Mouse (Mus musculus): ENCODE measurements around the gene Cacna1e.

The Cacna1e gene

GRCm38 (mm10) chr1:154498821-154499220, 385.5 kb downstream of the Cacna1e start:
- DNase-seq = no peak

GRCm38 (mm10) chr1:154491071-154491470, 393.2 kb downstream of the Cacna1e start:
- peak; percentile 8 for DNase-seq

GRCm38 (mm10) chr1:154476671-154477070, 407.6 kb downstream of the Cacna1e start:
- DNase-seq = no peak

- DNase-seq = no peak
These were observed 408.6 kb downstream of the Cacna1e start for GRCm38 (mm10) chr1:154475706-154476105.

- no peak for DNase-seq
These were observed 410.1 kb downstream of the Cacna1e start for GRCm38 (mm10) chr1:154474156-154474555.

- DNase-seq = no peak
These were observed 417.0 kb downstream of the Cacna1e start for GRCm38 (mm10) chr1:154467265-154467664.

- DNase-seq = peak; percentile 5
These were observed 422.8 kb downstream of the Cacna1e start for GRCm38 (mm10) chr1:154461521-154461920.

GRCm38 (mm10) chr1:154460067-154460466, 424.2 kb downstream of the Cacna1e start:
- DNase-seq = no peak

GRCm38 (mm10) chr1:154458601-154459000, 425.7 kb downstream of the Cacna1e start:
- DNase-seq = no peak

- no peak for DNase-seq
These were observed 433.5 kb downstream of the Cacna1e start for GRCm38 (mm10) chr1:154450799-154451198.

- DNase-seq = no peak
These were observed 437.8 kb downstream of the Cacna1e start for GRCm38 (mm10) chr1:154446456-154446855.

GRCm38 (mm10) chr1:154433520-154433919, 450.8 kb downstream of the Cacna1e start:
- DNase-seq = no peak

GRCm38 (mm10) chr1:154433112-154433511, 451.2 kb downstream of the Cacna1e start:
- DNase-seq = no peak

- no peak for DNase-seq
These were observed 456.0 kb downstream of the Cacna1e start for GRCm38 (mm10) chr1:154428276-154428675.

- no peak for DNase-seq
These were observed 466.0 kb downstream of the Cacna1e start for GRCm38 (mm10) chr1:154418278-154418677.

- DNase-seq = peak; percentile 42
These were observed 467.7 kb downstream of the Cacna1e start for GRCm38 (mm10) chr1:154416384-154417155.

- peak; percentile 17 for DNase-seq
These were observed 468.5 kb downstream of the Cacna1e start for GRCm38 (mm10) chr1:154415826-154416225.

GRCm38 (mm10) chr1:154413138-154413537, 471.2 kb downstream of the Cacna1e start:
- no peak for DNase-seq

- no peak for DNase-seq
These were observed 475.2 kb downstream of the Cacna1e start for GRCm38 (mm10) chr1:154409051-154409450.

- DNase-seq = no peak
These were observed 492.3 kb downstream of the Cacna1e start for GRCm38 (mm10) chr1:154391979-154392378.
